Mouse (Mus musculus): ENCODE data around the gene Slc33a1.

The Slc33a1 gene

DNA sequence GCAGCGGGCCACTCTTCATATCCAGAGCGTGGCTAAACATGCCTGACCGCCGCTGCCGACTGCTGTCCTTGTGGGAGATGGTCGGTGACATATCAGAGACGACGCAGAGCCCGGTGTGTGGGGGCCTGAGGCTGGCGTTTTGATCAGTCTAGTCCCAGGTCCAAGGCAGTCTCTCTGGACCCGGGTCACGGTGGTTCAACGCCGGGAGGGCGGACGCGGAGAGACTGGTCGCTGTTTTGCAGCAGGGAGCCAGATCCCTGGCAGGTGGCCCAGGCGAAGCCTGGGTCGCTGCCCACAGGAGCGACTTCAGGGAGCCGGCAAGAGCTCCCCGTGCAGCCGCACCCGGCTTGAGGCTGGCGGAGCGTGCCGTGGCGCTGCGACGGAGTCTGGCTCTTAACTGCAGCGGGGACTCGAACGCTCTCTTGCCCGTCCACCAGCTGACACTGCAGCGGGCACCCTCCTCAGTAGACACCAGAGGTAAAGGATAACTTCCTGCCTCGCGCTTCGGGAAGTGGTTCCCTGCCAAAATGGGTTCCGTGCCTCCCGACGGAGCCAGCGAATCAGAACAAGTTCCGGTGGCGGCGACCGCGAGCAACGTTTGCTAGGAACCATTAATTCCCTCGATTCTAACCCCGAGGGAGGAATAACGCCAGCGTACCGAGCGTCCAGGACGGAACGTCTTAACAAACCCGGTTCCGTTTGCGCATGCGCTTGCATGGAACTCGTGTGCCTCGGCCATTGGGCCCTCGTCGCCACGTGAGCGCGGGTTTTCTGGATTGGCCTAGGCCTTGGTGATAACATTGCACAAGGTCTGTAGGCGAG, at the start of gene Slc33a1:
Slc33a1 (minus strand) TSS at position 669 of the 822 bp plus-strand sequence.
- DNase-seq, result peak; percentile 100

DNA sequence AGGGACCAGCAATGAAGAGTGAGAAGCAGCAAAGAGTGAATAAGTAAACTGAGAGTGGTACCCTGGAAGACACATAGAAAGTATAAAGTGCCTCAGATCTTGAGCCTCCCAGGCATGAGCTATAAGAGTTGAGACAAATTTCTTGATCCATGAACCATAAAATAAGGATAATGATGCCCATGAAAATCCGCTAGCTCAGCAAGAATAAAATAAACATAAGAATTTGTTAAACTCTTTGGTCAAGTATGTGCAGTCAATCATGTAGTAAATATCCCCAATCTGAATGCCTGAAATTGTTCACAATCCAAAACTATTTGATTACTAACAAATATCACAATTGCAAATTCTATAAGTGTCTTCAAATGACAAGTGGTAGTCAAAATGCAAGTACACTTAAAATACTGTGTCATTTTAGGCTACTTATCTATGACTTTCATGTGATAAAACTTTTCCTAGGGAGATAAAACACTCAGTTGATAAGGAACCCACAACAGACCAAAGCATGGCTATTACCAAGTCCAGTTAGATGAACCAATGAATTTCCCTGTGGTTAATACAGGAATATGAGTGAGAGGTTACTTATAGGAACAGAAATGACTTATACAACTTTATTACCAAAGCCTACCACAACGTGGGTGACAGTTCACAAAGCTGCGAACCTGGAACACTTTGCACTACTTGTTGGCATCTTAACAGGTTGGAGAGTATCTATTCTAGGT, 24.3 kb upstream of the Slc33a1 start:
- DNase-seq, result no peak

DNA sequence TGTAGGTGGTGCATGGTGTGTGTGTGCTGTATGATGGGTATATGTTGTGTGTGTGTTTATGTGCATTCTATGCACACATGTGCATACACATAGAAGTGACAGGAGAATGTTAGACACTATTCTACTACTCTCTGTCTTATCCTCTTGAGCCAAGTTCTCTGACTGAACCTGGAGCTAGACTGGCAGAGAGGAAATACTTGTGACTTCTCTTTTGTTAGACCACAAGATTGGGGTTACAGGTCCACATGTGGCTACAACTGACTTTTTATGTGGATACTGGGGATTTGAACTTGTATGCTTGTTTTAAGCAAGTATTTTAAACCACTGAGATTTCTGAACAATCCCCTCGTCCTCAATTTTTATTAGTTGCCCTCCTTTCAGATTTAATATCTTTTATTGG, 22.1 kb upstream of the Slc33a1 start:
- DNase-seq, result no peak

DNA sequence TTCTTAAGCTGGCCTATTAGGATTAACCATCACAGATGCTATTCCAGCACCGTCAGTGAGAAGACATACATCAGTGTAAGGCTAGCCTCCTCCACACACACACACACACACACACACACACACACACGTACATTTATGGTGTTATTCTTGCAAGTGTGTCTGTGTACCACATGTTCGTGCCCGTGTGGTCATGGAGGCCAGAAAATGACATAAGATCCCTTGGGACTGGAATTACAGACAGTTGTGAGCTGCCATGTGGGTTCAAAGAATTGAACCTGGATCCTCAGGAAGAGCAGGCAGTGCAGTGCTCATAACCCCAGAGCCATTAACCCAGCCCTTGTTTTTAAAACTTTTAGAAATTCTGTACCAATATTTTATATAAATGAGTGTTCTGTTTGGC, 13.3 kb upstream of the Slc33a1 start:
- DNase-seq, result no peak

DNA sequence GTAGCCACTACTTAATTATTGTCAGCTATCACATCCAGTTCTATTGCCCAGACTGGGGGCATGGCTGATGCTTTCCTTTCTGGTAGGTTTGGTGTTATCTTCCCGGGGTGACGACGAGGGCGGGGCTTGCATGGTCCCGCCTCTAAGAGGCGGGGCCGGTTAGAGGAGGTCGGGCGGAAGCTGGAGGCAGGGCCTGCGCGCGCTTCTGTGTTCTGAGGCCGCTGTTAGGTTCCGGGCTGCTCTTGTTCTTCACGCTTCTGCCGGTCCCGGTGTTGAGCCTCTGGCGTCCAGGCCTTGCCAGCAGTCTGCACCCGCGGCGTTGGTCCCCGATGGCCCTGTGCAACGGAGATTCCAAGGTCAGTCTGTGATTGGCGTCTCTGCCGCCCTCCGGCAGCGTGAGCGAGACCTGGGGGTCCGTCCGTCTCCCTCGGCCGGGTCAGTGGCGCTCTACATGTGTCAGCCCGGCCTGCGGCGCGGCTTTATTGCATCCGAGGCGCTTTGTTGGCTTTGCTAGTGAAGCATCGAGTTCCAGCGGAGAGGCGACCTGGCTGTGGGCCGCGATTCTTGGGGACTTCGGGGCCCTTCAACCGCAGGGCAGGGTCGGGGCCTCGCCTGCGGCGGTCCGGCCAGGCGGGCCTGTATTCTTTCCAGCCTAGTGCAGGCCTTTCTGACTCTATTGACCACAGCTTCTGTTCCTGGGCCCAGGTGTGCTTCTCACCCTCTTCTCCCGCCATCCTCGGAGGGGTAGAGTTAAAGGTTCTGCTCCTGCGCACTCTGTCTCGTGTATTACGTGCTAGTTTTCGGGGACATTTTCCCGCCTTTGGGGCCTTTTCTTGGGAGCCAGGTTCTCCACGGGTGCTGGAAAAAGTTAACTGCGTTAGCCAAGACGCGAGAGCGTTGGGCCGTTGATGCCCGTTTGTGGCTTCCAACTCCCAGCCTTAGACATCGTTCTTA, 11.7 kb upstream of the Slc33a1 start, which contains the start of gene Gmps:
Gmps (plus strand) TSS at position 152 of the 954 bp plus-strand sequence.
- peak; percentile 94 to 96 for DNase-seq

DNA sequence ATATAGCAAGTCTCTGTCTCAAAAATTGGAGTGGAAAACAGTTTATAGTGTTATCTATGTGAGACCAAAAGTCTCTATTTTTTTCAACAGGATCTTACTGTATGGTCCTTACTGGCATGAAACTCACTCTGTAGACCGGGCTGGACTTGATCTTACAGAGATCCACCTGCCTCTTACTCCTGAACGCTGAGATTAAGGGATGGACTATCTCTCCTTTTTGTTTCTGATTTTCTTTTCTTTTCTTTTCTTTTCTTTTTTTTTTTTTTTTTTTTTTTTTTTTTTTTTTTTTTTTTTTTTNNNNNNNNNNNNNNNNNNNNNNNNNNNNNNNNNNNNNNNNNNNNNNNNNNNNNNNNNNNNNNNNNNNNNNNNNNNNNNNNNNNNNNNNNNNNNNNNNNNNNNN, 1.4 kb upstream of the Slc33a1 start:
- DNase-seq, result no peak

DNA sequence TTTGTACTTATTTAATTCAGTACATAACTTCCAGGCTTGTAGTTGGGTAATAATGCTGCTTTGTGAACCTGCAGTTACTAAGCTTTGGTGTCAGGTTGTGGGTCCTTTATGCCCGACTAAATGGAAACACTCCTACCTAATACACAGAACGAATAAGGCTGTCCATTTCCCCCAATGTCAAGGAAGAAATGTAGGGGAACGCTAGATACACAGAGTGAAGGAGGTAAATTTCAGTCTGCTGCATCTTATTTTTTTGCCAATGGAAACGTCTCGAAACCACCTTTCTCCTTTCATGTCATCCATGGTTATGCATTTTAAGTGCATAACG, 318 bp upstream of the Slc33a1 start:
- no peak for DNase-seq

DNA sequence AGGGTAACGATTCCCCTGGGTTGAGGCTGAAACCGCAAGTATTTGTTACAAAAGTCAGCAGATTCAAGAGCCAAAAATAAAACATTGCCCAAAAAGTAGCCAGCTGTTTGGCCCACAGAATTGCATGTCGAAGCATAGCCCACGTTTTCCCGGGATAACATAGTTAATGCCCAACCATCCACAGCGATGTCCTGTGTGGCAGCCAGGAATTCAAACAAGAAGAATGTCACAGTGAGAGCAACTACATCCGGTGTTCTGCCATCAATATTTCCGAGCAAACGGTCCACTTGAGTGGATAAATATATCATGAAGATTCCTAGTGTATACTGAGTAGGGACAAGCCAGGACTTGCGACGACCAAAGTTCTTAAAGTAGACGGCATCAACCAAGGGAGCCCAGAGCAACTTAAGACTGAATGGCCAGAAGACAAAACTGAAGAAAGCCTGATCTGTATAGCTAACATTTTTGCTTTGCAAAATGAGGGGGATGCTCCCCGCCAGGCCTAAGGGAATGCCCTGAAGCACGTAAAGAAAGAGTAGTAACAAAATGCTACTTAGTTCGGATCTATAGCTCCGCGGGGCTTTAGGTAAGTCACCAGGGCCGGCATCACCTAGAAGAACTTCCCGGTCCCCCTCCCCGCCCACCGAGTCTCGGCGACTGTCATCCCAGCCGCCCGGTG, 1.0 kb downstream of the Slc33a1 start:
- DNase-seq, result peak in 1 of 2 experiments; percentile 13

DNA sequence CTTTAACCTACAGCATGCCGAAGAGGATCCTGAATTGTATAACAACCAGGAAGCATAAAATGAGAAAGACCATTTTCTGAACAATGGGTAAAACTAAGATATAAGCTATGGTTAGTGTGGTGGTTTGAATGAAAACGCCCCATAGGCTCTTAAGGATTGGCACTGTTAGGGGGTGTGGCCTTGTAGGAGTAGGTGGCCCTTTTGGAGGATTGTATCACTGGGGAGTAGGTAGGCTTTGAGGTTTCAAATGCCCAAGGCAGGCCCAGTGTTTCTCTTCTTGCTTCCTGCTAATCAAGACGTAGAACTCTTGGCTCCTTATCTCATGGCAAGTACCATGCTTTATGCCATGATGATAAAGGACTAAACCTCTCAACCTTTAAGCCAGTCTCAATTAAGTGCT, 14.7 kb downstream of the Slc33a1 start:
- no peak for DNase-seq

DNA sequence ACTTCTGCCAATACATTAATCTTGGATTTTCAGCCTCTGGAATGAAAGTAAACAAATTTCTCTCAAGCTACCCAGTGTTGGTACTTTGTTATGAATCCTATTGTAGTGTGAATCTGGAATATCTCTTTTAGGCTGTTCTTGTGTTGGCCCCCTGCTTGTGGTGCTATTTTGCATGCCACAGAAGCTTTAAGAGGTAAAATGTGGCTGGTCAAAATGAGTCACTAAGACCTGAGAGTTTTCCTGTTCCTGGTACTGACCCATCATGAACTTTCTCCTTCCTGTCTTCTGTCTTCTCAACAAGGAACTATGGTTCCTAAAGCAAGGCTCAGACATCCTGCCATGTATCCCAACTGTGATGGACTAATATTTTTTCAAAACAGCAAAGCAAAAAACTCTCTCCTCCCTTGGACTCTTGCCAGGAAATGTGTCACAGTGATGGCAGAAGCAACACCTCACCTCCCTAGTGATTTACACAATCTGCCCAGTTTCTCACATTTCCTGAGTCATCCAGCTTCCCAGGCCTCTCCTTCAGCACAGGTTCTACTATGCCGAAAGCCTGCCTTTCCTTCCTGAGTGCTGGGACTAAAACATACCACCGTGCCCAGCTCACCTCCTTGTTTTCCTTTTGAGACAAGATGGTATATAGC, 23.2 kb downstream of the Slc33a1 start:
- peak; percentile 35 to 53 for DNase-seq

DNA sequence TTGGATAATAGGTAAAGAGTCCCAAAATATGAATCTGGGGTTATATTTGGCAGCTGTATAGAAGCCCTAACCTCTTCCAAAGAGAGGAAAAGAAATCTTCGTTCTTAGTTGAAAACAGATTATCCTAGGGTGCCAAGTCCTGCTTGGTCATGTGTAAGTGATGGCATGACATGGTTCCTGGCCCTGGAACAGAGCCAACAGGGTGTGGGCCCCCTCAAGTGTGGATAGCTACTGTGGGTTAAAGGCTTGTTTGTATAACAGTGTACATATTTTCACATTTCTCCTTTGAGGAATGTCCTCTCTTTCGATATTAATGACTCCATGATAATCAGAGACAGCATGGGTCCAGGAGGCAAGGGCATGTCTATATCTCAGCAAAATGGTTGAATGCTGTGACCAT, 25.6 kb downstream of the Slc33a1 start:
- peak in 1 of 2 experiments; percentile 14 for DNase-seq

DNA sequence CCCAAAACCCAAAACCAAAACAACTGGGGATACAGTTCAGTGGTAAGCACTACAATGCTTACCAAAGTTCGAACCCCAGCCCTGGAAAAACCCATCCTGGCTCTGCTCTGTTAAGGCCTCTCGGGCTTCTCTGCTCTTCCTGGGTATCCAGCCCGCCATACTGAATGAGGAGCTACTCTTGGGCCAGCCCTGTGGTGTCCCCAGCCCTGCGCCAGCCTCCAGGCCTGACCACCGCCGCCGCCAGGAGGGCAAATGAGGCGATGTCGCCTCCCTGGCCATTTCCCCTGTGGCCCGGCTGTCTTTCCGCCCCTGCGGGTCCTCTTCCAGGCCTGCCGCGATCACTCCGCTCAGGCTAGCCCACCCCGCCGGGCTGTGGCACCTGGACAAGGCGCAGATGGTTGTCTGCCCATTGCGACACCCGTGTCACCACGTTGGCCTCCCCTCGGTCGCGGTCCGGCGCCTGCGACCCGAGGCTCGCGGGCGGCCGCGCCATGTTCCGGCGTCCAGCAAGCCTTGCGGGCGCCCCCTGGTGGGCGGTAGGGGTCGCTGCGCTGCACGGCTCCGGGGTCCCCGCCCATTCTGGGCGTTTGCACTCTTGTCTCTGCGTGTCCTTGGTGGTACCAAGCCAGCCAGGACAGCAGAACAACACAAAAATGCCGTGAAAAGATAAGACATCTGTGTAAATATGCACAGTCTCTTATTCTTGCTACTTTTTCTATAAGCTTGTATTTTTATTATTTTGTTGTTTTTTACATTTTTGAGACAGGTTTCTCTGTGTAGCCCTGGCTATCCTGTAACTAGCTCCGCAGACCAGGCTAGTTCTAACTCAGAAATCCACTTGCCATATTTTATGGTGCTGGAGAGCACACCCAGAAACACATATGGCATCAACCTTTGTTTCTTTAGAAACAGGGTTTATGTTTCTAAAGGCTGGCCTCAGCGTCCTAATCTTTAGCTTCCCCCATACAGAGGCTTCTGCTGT, 35.4 kb downstream of the Slc33a1 start, which contains the start of gene E130311K13Rik:
E130311K13Rik (minus strand) TSS at position 595 of the 982 bp plus-strand sequence.
- DNase-seq, result peak; percentile 96 to 97

DNA sequence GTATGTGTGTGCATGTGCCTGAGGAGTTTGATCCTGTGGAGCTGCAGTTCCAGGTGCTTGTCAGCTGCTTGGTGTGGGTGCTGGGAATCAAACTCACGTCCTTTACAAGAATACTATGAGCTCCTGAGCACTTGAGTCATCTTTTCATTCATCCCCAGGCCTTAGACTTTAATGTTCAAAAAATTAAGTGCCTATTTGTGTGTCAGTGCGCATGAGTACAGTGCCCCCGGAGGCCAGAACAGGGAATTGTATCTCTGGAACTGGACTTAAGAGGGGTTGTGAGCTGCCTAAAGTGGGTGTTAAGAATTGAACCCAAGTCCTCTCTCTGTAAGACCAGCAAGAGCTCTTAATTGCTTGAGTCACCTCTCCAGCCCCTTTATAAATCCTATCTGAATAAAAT, 44.9 kb downstream of the Slc33a1 start:
- DNase-seq, result peak; percentile 31 to 43

DNA sequence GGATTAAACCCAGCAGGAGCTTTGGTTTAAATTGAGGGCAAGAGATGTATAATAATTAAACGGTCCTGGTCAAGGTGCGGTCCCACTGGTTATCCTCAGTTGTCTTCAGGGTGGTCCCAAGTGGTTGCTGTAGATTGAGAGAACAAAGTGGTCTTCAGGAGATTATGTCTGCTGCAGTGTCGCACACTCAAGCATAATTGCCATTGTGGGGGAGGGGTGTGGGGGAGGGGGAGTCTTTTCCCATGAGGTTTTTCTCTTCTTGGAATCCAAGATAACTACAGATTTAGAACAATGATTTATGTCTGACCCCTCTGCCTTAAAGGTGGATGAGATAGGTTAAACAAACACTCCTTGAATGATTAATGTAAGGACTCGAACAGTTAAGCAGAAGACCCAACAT, 54.3 kb downstream of the Slc33a1 start:
- DNase-seq, result no peak

DNA sequence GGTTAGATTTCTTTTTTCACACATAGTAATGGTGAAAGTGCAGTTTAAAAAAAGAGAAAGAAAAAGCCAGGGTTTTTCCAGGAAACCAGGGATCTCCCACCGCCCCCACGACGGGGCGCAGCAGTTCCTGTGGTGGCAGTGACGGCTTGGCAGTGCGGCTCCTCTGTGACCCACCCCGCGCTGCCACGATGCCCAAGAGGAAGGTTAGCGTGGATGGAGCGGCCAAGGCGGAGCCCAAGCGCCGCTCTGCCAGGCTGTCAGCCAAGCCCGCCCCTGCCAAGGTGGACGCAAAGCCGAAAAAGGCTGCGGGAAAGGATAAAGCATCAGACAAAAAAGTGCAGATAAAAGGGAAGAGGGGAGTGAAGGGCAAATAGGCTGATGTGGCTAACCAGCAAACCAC, 59.3 kb downstream of the Slc33a1 start:
- peak; percentile 72 to 78 for DNase-seq

DNA sequence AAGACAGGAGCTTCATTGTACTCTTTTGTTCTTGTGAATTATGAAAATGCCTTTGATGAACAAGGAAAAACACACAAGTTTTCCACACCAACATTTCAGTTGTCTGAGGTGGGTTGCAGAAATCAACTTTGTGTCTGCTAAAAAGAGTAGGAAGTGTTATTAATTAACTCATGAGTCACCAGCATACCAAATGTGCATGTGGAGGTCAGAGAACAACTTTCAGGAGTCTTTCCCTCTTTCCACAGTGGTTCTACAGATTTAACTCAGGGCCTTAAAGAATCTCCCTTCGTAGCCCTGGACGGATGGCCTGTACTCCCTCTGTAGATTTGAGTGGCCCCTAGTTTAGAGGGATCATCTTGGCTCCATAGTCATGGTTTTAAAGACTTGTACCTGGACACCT, 60.4 kb downstream of the Slc33a1 start:
- no peak for DNase-seq

DNA sequence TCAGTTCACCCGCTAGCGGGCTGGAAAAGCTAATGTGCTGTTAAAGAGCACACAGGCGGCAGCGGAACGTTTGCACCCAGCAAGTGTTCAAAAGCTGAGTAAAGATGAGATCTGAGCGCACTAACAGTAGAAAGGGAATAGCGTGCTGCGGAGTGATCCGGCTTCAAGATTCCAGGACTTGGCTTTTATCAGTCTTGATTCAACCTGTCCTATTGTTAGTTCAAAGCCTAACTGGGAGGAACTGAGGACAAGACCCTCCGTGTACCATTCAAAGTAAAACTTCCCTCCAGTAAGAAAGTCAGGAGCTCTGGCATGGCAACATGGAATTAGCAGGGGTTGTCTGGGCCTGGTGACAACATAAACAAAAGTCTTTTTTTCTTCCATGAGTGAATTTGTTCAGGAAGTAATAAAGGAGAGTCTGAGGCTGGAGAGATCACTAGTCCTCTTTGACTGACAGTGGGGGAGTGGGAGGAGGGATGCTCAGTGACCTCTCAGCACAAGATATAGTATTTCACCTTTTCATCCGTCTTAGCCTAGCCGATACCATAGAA, 64.5 kb downstream of the Slc33a1 start:
- DNase-seq, result peak; percentile 7 to 10

DNA sequence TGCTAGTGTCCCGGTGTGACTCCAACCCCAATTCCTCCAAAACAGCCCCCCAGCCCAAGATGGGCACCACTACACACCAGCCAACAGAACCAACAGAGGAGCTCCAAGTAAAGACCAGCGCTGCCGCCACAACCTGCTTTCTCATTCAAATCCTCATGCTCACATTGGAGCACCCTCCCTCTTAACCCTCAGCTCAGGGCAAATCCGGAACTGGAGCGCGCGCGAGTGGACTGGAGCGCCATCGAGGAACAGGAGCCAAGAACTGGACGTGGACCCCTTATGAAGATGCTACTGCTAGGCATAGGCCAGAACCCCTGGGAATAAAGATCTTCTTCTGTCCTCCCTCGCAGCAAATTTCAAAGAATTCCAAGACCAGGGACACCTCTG, 65.3 kb downstream of the Slc33a1 start, which contains the start of gene Plch1:
Plch1 (minus strand) TSS at position 164 of the 387 bp plus-strand sequence.
- peak; percentile 81 to 85 for DNase-seq

DNA sequence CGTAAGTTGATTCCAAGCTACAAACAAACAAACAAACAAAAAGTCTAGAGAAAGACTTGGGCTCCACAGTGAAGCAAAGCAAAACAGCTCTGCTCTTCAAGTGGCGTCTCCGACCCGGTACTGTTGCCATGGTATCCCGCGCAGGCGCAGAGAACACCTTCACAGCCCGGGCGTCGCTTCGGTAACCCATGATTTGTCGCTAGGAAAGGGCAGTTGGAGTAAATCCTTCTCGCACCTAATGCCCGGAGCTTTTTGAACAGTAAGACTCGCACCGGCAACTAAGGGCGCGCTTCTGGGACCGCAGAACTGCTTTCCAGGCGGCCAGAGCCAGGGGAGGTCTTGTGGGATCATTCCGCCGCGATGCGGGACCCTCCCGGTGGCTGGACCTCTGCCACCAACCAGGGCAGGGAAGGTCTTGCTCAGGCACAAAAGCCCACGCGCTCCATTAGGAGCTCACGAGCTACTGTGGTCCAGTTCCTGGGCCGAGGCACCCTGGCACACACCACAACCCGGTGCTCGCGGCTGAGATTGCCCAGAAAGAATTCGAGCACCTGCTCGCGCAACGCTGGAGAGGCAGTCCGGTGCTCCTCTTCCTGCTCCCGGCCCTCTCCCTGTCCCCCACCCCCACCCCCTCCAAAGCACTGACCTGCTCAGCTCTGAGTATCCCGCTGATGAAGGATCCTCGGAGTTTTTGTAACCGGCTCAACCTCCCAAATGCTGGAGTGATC, 65.8 kb downstream of the Slc33a1 start:
- DNase-seq, result peak; percentile 88 to 94

Measured in cerebellum, postnatal 10 days (tissue).